Mouse (Mus musculus) neural tube, embryonic 14.5 days (tissue): ENCODE measurements around the gene Uhrf1bp1. TPM values are rescaled to one million over a fixed set of nuclear protein-coding genes. Genes with fewer than 3 reads are reported as not detected.

Experiments used
- ATAC-seq: fragments of 200-750 bp; cut with Nextera tagmentation; 2 replicates; pipeline ENCODE4 v1.8.0; 2017; ENCODE audit warnings: low read depth, mild to moderate bottlenecking, moderate TSS enrichment, moderate library complexity
- H3K27ac ChIP-seq: fragments of 300-500 bp; sonication (generic); 2 replicates; pipeline ENCODE4 v1.5.1; 2014; ENCODE audit warnings: low read depth, mild to moderate bottlenecking, control low read depth, low read length, moderate library complexity, mixed read lengths
- H3K27me3 ChIP-seq: fragments of 300-500 bp; sonication (generic); 2 replicates; pipeline ENCODE4 v1.6.1; 2014; ENCODE audit warnings: low read length; ENCODE audit not compliant: control insufficient read depth, insufficient read depth
- H3K36me3 ChIP-seq: fragments of 300-500 bp; sonication (generic); 2 replicates; pipeline ENCODE4 v1.6.1; 2014; ENCODE audit warnings: low read length, mixed read lengths; ENCODE audit not compliant: control insufficient read depth, insufficient read depth
- H3K4me1 ChIP-seq: fragments of 300-500 bp; sonication (generic); 2 replicates; pipeline ENCODE4 v1.6.1; 2014; ENCODE audit warnings: low read length; ENCODE audit not compliant: control insufficient read depth, insufficient read depth
- H3K4me2 ChIP-seq: fragments of 300-500 bp; sonication (generic); 2 replicates; pipeline ENCODE4 v1.6.1; 2014; ENCODE audit warnings: mild to moderate bottlenecking, low read depth, low read length, control low read depth
- H3K4me3 ChIP-seq: fragments of 300-500 bp; sonication (generic); 2 replicates; pipeline ENCODE4 v1.5.1; 2014; ENCODE audit warnings: low read depth, low read length, control low read depth, mixed read lengths
- H3K9ac ChIP-seq: fragments of 300-500 bp; sonication (generic); replicated peaks from 2 replicates; pipeline ENCODE4 v1.6.1; 2014; ENCODE audit warnings: low read depth, mild to moderate bottlenecking, control low read depth, low read length, mixed read lengths
- H3K9me3 ChIP-seq: fragments of 300-500 bp; sonication (generic); 2 replicates; pipeline ENCODE4 v1.6.1; 2016; ENCODE audit warnings: low read length; ENCODE audit not compliant: control insufficient read depth
- WGBS: fragments of 180-500 bp; shearing (Covaris S2); extraction: QIAGEN DNeasy Blood & Tissue Kit; methylation state at CpG from one replicate; pipeline ENCODE4 v1.1.7; 2014; 5-methylcytosine and 5-hydroxymethylcytosine counted together
- polyA plus RNA-seq: library from polyadenylated mRNA; unstranded; fragments of >200 nt; fragmentation: Nextera tagmentation; extraction: Ambion mirVana; gene quantifications from 2 replicates; pipeline ENCODE4 v1.2.1, GENCODE M21; 2014

Uhrf1bp1 gene
- polyA plus RNA-seq, 1 experiment from 2014 or later = 7.3 TPM

DNA sequence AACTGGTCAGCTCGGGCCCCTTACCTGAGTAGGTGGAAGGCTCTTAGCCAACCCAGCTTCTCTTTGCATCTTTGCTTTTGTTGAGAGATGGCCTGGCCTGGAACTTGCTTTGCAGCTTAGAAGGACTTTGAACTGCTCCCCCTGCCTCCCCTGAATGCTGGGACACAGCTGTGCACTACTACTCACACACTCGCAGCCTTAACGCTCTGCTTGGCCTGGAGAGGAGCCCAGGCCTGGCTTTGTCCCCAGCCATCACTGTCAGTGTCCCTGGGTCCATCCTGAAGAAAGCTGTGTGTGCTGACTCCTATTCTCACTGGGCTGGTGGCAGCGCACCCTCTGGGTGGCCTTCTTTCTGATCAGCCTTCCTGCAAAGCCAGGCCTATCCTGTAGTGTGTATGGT is 64.4 kb downstream of the Uhrf1bp1 start:
- H3K4me2 ChIP-seq = no peak overlapping the region
- H3K9ac ChIP-seq = no peak overlapping the region
- H3K4me1 ChIP-seq = peaks cover 14% of the 10 kb centered on the region; the same call in 1 of the 2 replicates
- no peaks in the 10 kb centered on the region for H3K9me3 ChIP-seq
- no peak overlapping the region for H3K27ac ChIP-seq
- 67% methylated on average over 4 of the region's 4 CpGs for WGBS
- H3K4me3 ChIP-seq = no peak overlapping the region
- no peaks in the 10 kb centered on the region for H3K36me3 ChIP-seq
- no peak for ATAC-seq
- no peaks in the 10 kb centered on the region for H3K27me3 ChIP-seq

DNA sequence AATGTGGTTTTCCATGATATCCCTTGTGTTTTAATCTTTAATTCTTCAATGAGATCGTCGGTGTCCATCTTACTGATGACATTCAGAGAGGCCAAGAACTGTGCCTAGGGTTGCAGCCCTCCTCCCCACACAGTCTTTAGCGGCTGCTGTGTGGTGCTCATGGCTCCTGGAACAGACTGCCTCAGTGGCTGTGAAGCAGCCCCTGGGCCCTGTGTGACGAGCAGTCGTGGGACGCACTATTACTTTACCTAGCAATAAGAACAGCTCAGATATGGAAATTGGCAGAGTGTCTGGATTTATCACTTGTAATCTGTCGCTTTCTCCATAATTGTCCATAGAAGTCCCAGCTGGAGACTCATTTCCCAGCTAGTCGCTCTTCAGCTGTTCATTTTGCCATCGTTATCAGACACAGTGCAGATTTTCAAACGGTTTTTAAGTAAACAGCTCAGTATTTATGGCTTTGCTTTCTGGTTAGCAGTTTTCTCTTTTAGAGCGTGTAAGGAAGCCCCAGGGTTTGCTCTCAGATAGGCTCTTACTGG is 66.0 kb downstream of the Uhrf1bp1 start:
- peak overlapping the region; percentile 62 for H3K27ac ChIP-seq
- H3K27me3 ChIP-seq = no peaks in the 10 kb centered on the region
- peaks cover 14% of the 10 kb centered on the region; the same call in 1 of the 2 replicates for H3K4me1 ChIP-seq
- 42% methylated on average over 11 of the region's 11 CpGs for WGBS
- no peak overlapping the region for H3K4me3 ChIP-seq
- peak; percentile 74 for ATAC-seq
- no peak overlapping the region for H3K4me2 ChIP-seq
- H3K9ac ChIP-seq = no peak overlapping the region
- H3K36me3 ChIP-seq = no peaks in the 10 kb centered on the region
- no peaks in the 10 kb centered on the region for H3K9me3 ChIP-seq

DNA sequence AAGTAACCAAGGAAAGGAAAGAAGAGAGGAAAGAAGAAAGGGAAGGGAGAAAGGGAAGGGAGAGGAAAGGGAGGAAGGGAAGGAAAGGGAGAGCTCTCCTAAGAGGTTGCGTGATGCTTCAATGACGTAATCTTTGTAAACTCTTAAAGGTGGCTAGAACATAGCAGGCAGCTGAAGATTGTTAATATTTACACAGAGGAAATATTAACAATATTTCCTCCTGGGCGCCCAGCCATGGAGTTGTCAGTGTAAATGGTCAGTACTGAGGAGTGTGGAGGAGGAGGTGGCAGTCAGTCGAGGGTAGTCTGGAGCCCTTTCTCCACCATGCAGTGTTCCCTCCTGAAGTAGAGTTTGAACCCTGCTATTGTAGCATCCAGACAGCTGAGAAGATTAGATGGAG is 68.8 kb downstream of the Uhrf1bp1 start:
- no peak overlapping the region for H3K9ac ChIP-seq
- ATAC-seq = no peak

DNA sequence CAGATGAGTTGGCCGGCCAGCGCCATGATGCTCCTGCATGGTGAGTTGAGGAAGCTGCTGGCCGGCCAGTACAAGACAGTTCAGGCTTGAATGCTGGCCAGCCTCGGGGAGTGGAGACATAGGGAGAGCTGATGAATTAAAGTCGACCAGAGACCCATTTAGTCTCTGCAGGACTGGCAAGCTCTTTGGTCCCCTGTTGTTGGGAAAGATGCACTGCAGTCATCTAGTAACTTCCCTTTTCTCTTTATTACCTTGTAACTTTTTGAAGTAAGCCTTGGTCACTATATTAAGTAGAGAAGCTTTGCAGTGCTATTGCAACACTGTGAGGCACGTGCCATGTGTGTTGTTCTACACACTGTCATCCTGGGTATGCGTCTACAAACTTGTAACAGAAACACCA is 69.3 kb downstream of the Uhrf1bp1 start:
- H3K27ac ChIP-seq = no peak overlapping the region
- 79% methylated on average over 7 of the region's 7 CpGs for WGBS
- H3K4me1 ChIP-seq = peaks cover 14% of the 10 kb centered on the region; the same call in 1 of the 2 replicates
- no peaks in the 10 kb centered on the region for H3K27me3 ChIP-seq
- H3K36me3 ChIP-seq = no peaks in the 10 kb centered on the region
- no peak overlapping the region for H3K4me3 ChIP-seq
- H3K9ac ChIP-seq = no peak overlapping the region
- H3K9me3 ChIP-seq = no peaks in the 10 kb centered on the region
- no peak for ATAC-seq
- no peak overlapping the region for H3K4me2 ChIP-seq

More for the DNA sequence above, 68.8 kb downstream of the Uhrf1bp1 start:
- H3K27me3 ChIP-seq = no peaks in the 10 kb centered on the region
- WGBS = 92% methylated on average over 4 of the region's 4 CpGs
- no peak overlapping the region for H3K27ac ChIP-seq
- H3K4me1 ChIP-seq = peaks cover 14% of the 10 kb centered on the region; the same call in 1 of the 2 replicates
- no peak overlapping the region for H3K4me3 ChIP-seq
- no peaks in the 10 kb centered on the region for H3K36me3 ChIP-seq
- no peak overlapping the region for H3K4me2 ChIP-seq
- H3K9me3 ChIP-seq = no peaks in the 10 kb centered on the region

DNA sequence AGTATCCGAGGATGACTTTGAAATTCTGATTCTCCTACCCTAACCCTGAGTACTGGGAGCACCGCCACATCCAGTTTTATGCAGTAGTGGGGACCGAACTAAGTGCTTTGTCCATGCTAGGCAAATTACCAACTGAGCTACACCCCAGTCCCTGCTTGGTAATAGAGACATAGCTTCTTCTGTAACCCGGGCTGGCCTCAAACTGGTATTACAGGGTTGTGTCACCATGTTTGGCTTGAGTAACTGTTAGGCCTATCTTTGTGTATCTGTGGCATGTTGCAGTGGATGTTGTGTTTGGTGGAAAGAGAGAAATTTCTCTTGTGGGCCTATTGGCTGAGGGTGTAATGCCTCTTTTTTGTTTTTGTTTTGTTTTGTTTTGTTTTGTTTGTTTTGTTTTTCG is 74.0 kb downstream of the Uhrf1bp1 start:
- ATAC-seq = no peak
- Histone ChIP-seq H3K27ac (no peak overlapping the region), H3K4me1 (no peaks in the 10 kb centered on the region), H3K4me3 (no peak overlapping the region), H3K27me3 (no peaks in the 10 kb centered on the region), H3K9me3 (no peaks in the 10 kb centered on the region), H3K4me2 (no peak overlapping the region), H3K36me3 (no peaks in the 10 kb centered on the region), H3K9ac (no peak overlapping the region)
- 92% methylated on average over 5 of the region's 5 CpGs for WGBS

DNA sequence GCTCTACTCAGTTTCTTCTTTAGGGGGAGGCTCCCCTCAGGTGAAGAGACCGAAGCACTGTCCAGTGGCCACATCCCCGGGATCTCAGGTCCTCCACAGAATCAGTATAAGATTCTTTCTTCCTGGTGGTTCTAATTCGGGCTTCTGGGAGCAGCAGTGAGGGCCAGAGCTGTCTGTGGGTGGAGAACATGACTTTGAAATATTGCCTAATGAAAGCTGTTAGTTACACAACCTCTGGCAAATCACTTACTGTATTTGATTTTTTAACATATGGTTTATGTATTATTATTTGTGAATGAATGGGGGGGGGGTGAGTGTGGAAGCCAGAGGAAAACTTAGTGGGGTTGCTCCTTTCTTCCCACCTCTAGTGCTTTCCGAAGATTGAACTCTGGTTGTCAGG is 75.6 kb downstream of the Uhrf1bp1 start:
- no peak overlapping the region for H3K4me3 ChIP-seq
- H3K27ac ChIP-seq = no peak overlapping the region
- H3K36me3 ChIP-seq = no peaks in the 10 kb centered on the region
- ATAC-seq = no peak
- no peak overlapping the region for H3K4me2 ChIP-seq
- WGBS = 85% methylated on average over 4 of the region's 4 CpGs
- no peaks in the 10 kb centered on the region for H3K9me3 ChIP-seq
- H3K4me1 ChIP-seq = 0 out of 2 replicates have a peak, but pooled peaks cover 2% of the 10 kb centered on the region
- H3K9ac ChIP-seq = no peak overlapping the region
- no peaks in the 10 kb centered on the region for H3K27me3 ChIP-seq

DNA sequence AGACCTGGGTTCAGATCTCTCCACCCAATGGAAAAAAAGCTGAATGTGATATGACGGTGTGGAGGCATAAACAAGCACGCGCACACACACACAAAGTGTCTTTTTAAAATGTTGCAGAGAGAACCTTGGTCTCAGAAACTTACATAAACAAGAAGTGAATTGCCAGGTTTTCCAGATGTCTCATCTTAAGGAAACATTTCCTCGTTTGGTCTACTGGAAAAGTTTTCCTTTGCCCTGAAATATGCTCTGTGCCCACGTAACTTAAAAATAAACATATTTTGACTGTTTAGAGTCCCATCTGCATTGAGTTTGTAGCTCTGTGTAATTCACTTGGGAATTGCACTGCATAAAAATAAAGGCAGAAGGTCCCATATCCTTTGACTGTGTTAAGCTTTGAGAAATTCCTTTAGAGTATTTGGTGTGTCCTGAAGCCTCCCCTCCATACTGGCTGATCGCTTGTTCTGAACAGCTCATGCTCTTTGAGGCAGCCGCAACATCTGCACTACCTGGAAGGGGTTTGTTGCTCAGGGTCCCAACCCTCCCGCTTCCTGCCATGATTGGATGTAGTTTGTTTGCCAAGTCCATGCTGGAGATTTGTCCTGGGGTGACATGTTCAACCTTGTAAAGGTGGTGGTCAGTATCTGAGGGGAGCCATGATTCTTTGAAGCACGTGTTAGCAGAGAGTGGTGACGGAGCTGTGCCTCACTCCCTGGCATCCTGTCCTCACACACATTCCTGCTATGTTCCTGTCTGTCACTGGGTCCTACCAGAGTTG is 78.1 kb downstream of the Uhrf1bp1 start:
- Histone ChIP-seq H3K9ac (no peak overlapping the region), H3K4me2 (no peak overlapping the region), H3K4me3 (no peak overlapping the region), H3K9me3 (no peaks in the 10 kb centered on the region), H3K27ac (no peak overlapping the region), H3K27me3 (no peaks in the 10 kb centered on the region), H3K4me1 (0 out of 2 replicates have a peak, but pooled peaks cover 5% of the 10 kb centered on the region), H3K36me3 (no peaks in the 10 kb centered on the region)
- 93% methylated on average over 10 of the region's 10 CpGs for WGBS
- no peak for ATAC-seq

DNA sequence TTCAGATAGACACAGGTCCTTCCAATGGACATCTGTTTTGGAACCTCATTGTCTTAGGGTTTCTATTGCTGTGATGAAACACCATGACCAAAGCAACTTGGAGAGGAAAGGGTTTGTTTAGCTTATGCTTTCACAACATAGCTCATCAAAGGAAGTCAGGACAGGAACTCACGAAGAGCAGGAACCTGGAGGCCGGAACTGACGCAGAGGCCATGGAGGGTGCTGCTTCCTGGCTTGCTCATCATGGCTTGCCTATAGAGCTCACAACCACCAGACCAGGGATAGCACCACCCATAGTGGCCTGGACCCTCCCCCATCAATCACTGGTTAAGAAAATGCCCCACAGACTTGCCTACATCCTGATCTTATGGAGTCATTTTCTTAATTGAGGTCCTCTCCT is 78.8 kb downstream of the Uhrf1bp1 start:
- Histone ChIP-seq H3K4me1 (0 out of 2 replicates have a peak, but pooled peaks cover 5% of the 10 kb centered on the region), H3K4me3 (no peak overlapping the region), H3K36me3 (no peaks in the 10 kb centered on the region), H3K4me2 (no peak overlapping the region), H3K27me3 (no peaks in the 10 kb centered on the region), H3K27ac (no peak overlapping the region), H3K9ac (no peak overlapping the region), H3K9me3 (no peaks in the 10 kb centered on the region)
- no peak for ATAC-seq
- 90% methylated on average over 3 of the region's 3 CpGs for WGBS

DNA sequence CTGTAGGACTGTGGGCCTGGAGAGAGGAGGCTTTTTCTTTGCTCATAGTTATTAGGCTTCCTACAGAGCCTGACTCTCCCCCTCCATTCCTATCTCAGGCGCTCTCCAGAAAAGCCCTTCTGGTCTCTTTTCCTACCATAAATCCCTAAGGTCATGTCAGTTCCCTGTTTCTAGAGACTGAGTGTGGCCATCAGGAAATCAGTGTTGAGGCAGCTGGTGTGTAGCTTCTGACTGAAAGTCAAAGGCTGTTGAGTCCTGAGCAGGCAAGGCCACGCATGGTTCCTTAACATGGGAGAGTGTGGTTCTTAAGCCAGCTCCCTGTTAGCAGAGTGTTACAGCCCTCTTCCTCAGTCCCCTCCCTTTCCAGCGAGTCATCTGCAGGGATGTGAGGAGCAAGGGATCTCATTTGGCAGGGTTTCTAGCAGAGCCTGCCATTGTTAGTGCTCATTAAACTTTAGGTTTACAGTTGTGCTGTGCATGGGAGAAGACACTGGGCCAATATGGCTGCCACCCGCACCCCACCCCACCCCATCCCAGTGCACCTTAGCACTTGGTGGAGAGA is 80.9 kb downstream of the Uhrf1bp1 start:
- WGBS = 82% methylated on average over 4 of the region's 4 CpGs
- no peak overlapping the region for H3K9ac ChIP-seq
- no peak overlapping the region for H3K4me3 ChIP-seq
- H3K4me1 ChIP-seq = 0 out of 2 replicates have a peak, but pooled peaks cover 5% of the 10 kb centered on the region
- H3K27ac ChIP-seq = no peak overlapping the region
- H3K36me3 ChIP-seq = no peaks in the 10 kb centered on the region
- no peaks in the 10 kb centered on the region for H3K9me3 ChIP-seq
- no peaks in the 10 kb centered on the region for H3K27me3 ChIP-seq
- H3K4me2 ChIP-seq = no peak overlapping the region
- no peak for ATAC-seq
